Comparison of ENCODE assay signal across 8 mouse cellular contexts in the genomic region with DNA sequence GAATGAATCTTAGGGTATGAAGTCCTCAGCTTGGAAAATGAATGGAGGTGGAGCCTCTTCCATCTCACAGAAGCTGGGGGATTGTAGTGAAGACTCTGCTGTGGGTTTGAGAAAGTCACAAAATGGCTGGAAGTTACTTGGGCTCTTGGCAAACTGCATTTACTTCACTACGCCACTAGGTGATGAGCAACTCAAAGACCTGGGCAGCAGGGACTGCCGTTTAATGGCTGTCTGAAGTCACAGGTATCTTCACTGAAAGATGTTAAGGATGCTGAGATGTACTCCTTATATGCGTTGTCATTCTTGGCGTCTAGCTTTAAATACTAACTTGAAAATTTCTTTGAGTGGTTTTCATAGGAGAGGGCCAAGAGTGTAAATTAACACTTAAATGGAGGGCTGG. TPM values are rescaled to one million over a fixed set of nuclear protein-coding genes. Genes with fewer than 3 reads are reported as not detected.
A peak's percentile ranks its signal among the peaks of the same experiment; 100 is the strongest.
DNase-seq lines count a peak whose midpoint lies in the region; TF ChIP-seq lines count a peak whose summit lies in the region.

No protein-coding gene starts in this region.

- DNase-seq in gastrocnemius, adult 2 months, result no peak
- DNase-seq in gastrocnemius, postnatal 25 days, result no peak
- DNase-seq in spleen, adult 2 months (ENCODE audit: low read depth in 1 of 2, low spot score in 2 of 2), result peak; percentile 13 to 26
- DNase-seq in spleen, adult 12 weeks (ENCODE audit: low spot score), result no peak
- peak; percentile 50 for DNase-seq in lung, postnatal 10 days
- no peak for DNase-seq in layer of hippocampus, postnatal 36 days
- DNase-seq in neural tube, embryonic 10.5 days (ENCODE audit: extremely low spot score, low spot score), result no peak

- H3K4me1 ChIP-seq in spleen, adult 2 months (ENCODE audit: control insufficient read depth, insufficient read depth, insufficient read length), result no peaks in the 10 kb centered on the region
- H3K4me1 ChIP-seq in cortical plate, adult 2 months (ENCODE audit: control insufficient read depth, insufficient read depth, low read length), result no peaks in the 10 kb centered on the region

- intact Hi-C loops in gastrocnemius, adult 2 months (cut with DNase I), result loop anchor here (1.0 to 5.0 kb wide), 2 partner anchors 37 to 126 kb away; no protein-coding TSS in a partner anchor

- no peaks in the 10 kb centered on the region for H3K27me3 ChIP-seq in spleen, adult 2 months (ENCODE audit: control insufficient read depth, insufficient read depth, low read length)

- TF ChIP-seq POLR2A in spleen, adult 2 months (IDR thresholded peaks at IDR 0.05; ENCODE audit: low read depth, low read length), result no peak
- TF ChIP-seq POLR2A in cortical plate, adult 2 months (IDR thresholded peaks at IDR 0.05; ENCODE audit: extremely low read depth, insufficient read depth, low read length), result no peak

- peaks cover 4% of the 10 kb centered on the region for H3K36me3 ChIP-seq in spleen, adult 2 months (ENCODE audit: control insufficient read depth, insufficient read depth, low read length)

- WGBS in spleen, adult 2 months, result 45% methylated on average over 4 of the region's 4 CpGs

- peak; percentile 78 for TF ChIP-seq CTCF in gastrocnemius, adult 2 months (IDR thresholded peaks at IDR 0.05)
- peak; percentile 49; the same call in 1 of the 2 replicates for TF ChIP-seq CTCF in spleen, adult 2 months (IDR thresholded peaks at IDR 0.05; ENCODE audit: extremely low read depth, insufficient read depth, insufficient read length, insufficient replicate concordance)
- TF ChIP-seq CTCF in cortical plate, adult 2 months (IDR thresholded peaks at IDR 0.05; ENCODE audit: extremely low read depth, insufficient read depth, low read length), result peak; percentile 90

- no peak overlapping the region for H3K4me3 ChIP-seq in gastrocnemius, adult 2 months
- no peak overlapping the region for H3K4me3 ChIP-seq in spleen, adult 2 months (ENCODE audit: extremely low read depth, insufficient read depth, insufficient read length)
- H3K4me3 ChIP-seq in cortical plate, adult 2 months (ENCODE audit: insufficient read depth, low read length), result no peak overlapping the region

- H3K27ac ChIP-seq in gastrocnemius, adult 2 months, result no peak overlapping the region
- H3K27ac ChIP-seq in spleen, adult 2 months (ENCODE audit: insufficient read depth, low read length), result no peak overlapping the region
- H3K27ac ChIP-seq in cortical plate, adult 2 months (ENCODE audit: insufficient read depth, low read length), result no peak overlapping the region

RNA-seq across cellular contexts. Expression of a gene that starts 19.1 kb away (rescaled TPM):
- total RNA-seq in gastrocnemius, adult 2 months (2021), result 100 to 1,000 TPM; 121 to 128 TPM
- 100 to 1,000 TPM in 1 of 2 experiments, 10 to 100 TPM in 1; 99.7 to 116 TPM for total RNA-seq in gastrocnemius, postnatal 25 days (2021)
- 166 and 200 TPM in 2 replicates for polyA plus RNA-seq in spleen, adult 2 months (2012; rRNA removed)
- polyA plus RNA-seq in cortical plate, adult 2 months (2012; rRNA removed), result 158 and 165 TPM in 2 replicates
- 100 to 1,000 TPM; 177 to 186 TPM for total RNA-seq in layer of hippocampus, postnatal 36 days (2021)

Comparison
In these comparisons a context has a peak if more than half of its experiments do, and no peak if none do; other contexts are left out.
1. DNase-seq: peak in spleen, adult 2 months (2 of 2) and lung, postnatal 10 days (single experiment); none in gastrocnemius, adult 2 months (single experiment), gastrocnemius, postnatal 25 days (single experiment), spleen, adult 12 weeks (single experiment), layer of hippocampus, postnatal 36 days (0 of 2) and neural tube, embryonic 10.5 days (single experiment).
2. Peak in every context shown above with its lines, with median percentiles within 50 percentile points of each other: CTCF ChIP-seq.